Mouse (Mus musculus) small intestine, adult 2 months (tissue): Measurements from ENCODE around the gene Itch. TPM values are rescaled to one million over a fixed set of nuclear protein-coding genes. Genes with fewer than 3 reads are reported as not detected.
"Not testable (repeated sequence)": the region's sequence is repeated elsewhere in the genome, so short reads cannot be mapped to it uniquely, and the experiment has no call there.

Source experiments
- H3K27ac ChIP-seq: fragments of 200-500 bp; 2 replicates; pipeline ENCODE4 v1.5.1; 2012; ENCODE audit warnings: low read depth, low read length, control low read depth, inconsistent platforms; ENCODE audit not compliant: insufficient read depth
- H3K27me3 ChIP-seq: fragments of 200-500 bp; 2 replicates; pipeline ENCODE4 v1.6.1; 2012; ENCODE audit warnings: mild to moderate bottlenecking, moderate library complexity, low read length, inconsistent platforms; ENCODE audit not compliant: control insufficient read depth, insufficient read depth
- H3K36me3 ChIP-seq: fragments of 200-500 bp; 2 replicates; pipeline ENCODE4 v1.6.1; 2012; ENCODE audit warnings: mild to moderate bottlenecking, low read length, control low read depth, inconsistent platforms; ENCODE audit not compliant: control insufficient read depth, insufficient read depth
- H3K4me1 ChIP-seq: fragments of 200-500 bp; 2 replicates; pipeline ENCODE4 v1.6.1; 2012; ENCODE audit warnings: low read length, inconsistent platforms, mixed read lengths; ENCODE audit not compliant: control insufficient read depth, insufficient read depth, insufficient read length
- H3K4me3 ChIP-seq: fragments of 200-500 bp; 2 replicates; pipeline ENCODE4 v1.5.1; 2012; ENCODE audit warnings: low read depth, mild to moderate bottlenecking, control low read depth, inconsistent platforms, low read length, moderate library complexity
- CTCF ChIP-seq: fragments of 200-500 bp; IDR thresholded peaks from 2 replicates; pipeline ENCODE4 v1.5.1; 2012; ENCODE audit warnings: low read depth, mild to moderate bottlenecking, control low read depth, inconsistent platforms, low read length, moderate library complexity, mixed read lengths; ENCODE audit not compliant: insufficient replicate concordance, insufficient read length; ENCODE audit errors: extremely low read depth
- POLR2A ChIP-seq: fragments of 200-500 bp; IDR thresholded peaks from 2 replicates; pipeline ENCODE4 v1.6.1; 2012; ENCODE audit warnings: low read depth, mild to moderate bottlenecking, control low read depth, inconsistent platforms, low read length, moderate library complexity
- WGBS: fragments of 180-500 bp; shearing (Covaris S2); methylation state at CpG from one replicate; pipeline ENCODE4 v1.1.7; 2018; 5-methylcytosine and 5-hydroxymethylcytosine counted together
- polyA plus RNA-seq: library from polyadenylated mRNA; depleted of rRNA; stranded (reverse); fragments of >200 nt; gene quantifications from 2 replicates; pipeline ENCODE4 v1.2.3, GENCODE M21; 2012

The Itch gene
- polyA plus RNA-seq, 1 experiment = 9.6 TPM

- no peak for TF ChIP-seq CTCF
- TF ChIP-seq POLR2A = no peak
- Histone ChIP-seq H3K4me1 (peaks cover 10% of the 10 kb centered on the region; the same call in 1 of the 2 replicates), H3K27ac (no peak overlapping the region), H3K27me3 (no peaks in the 10 kb centered on the region), H3K4me3 (no peak overlapping the region), H3K36me3 (no peaks in the 10 kb centered on the region)
- WGBS = 58% methylated on average over 4 of the region's 4 CpGs
Measured at GRCm38 (mm10) chr2:155093418-155093817, 39.9 kb upstream of the Itch start.

GRCm38 (mm10) chr2:155098720-155099380, 34.5 kb upstream of the Itch start:
- H3K27me3 ChIP-seq = no peaks in the 10 kb centered on the region
- no peak for TF ChIP-seq POLR2A
- TF ChIP-seq CTCF = no peak
- peaks cover 14% of the 10 kb centered on the region; the same call in 1 of the 2 replicates for H3K4me1 ChIP-seq
- 85% methylated on average over 9 of the region's 9 CpGs for WGBS
- H3K27ac ChIP-seq = peak overlapping the region; percentile 99
- H3K4me3 ChIP-seq = no peak overlapping the region
- H3K36me3 ChIP-seq = no peaks in the 10 kb centered on the region

- Histone ChIP-seq H3K27me3 (no peaks in the 10 kb centered on the region), H3K36me3 (no peaks in the 10 kb centered on the region), H3K4me3 (no peak overlapping the region), H3K27ac (peak overlapping the region; percentile 99), H3K4me1 (peaks cover 14% of the 10 kb centered on the region; the same call in 1 of the 2 replicates)
- WGBS = 25% methylated on average over 7 of the region's 7 CpGs
- TF ChIP-seq POLR2A = no peak
Measured at GRCm38 (mm10) chr2:155099421-155099820, 33.9 kb upstream of the Itch start.

- WGBS = 37% methylated on average over 14 of the region's 14 CpGs
- Histone ChIP-seq H3K4me1 (peaks cover 14% of the 10 kb centered on the region; the same call in 1 of the 2 replicates), H3K36me3 (no peaks in the 10 kb centered on the region), H3K27me3 (no peaks in the 10 kb centered on the region), H3K4me3 (no peak overlapping the region), H3K27ac (peak overlapping the region; percentile 99)
- TF ChIP-seq CTCF (no peak), POLR2A (no peak)
Measured at GRCm38 (mm10) chr2:155099994-155100795, 33.1 kb upstream of the Itch start.

GRCm38 (mm10) chr2:155100796-155101259, 32.5 kb upstream of the Itch start:
- 20% methylated on average over 3 of the region's 3 CpGs for WGBS
- H3K4me1 ChIP-seq = peaks cover 17% of the 10 kb centered on the region; the same call in 1 of the 2 replicates
- no peaks in the 10 kb centered on the region for H3K36me3 ChIP-seq
- no peak overlapping the region for H3K4me3 ChIP-seq
- peak overlapping the region; percentile 99 for H3K27ac ChIP-seq
- TF ChIP-seq CTCF = no peak
- no peaks in the 10 kb centered on the region for H3K27me3 ChIP-seq

- no peak for TF ChIP-seq CTCF
- TF ChIP-seq POLR2A = peak; percentile 42; the same call in 1 of the 2 replicates
- 21% methylated on average over 6 of the region's 6 CpGs for WGBS
- Histone ChIP-seq H3K4me1 (peaks cover 17% of the 10 kb centered on the region; the same call in 1 of the 2 replicates), H3K27me3 (no peaks in the 10 kb centered on the region), H3K36me3 (no peaks in the 10 kb centered on the region), H3K4me3 (peak overlapping the region; percentile 61), H3K27ac (peak overlapping the region; percentile 98)
Measured at GRCm38 (mm10) chr2:155101761-155102181, 31.5 kb upstream of the Itch start.

GRCm38 (mm10) chr2:155103607-155104006, 29.7 kb upstream of the Itch start:
- H3K36me3 ChIP-seq = no peaks in the 10 kb centered on the region
- no peak for TF ChIP-seq CTCF
- H3K4me3 ChIP-seq = no peak overlapping the region
- H3K27ac ChIP-seq = peak overlapping the region; percentile 10; the same call in 1 of the 2 replicates
- H3K27me3 ChIP-seq = no peaks in the 10 kb centered on the region
- WGBS = 70% methylated on average over 6 of the region's 6 CpGs
- peaks cover 17% of the 10 kb centered on the region; the same call in 1 of the 2 replicates for H3K4me1 ChIP-seq

- H3K4me1 ChIP-seq, H3K27ac ChIP-seq, H3K36me3 ChIP-seq, H3K27me3 ChIP-seq, H3K4me3 ChIP-seq: not testable (repeated sequence)
- 82% methylated on average over 9 of the region's 9 CpGs for WGBS
Measured at GRCm38 (mm10) chr2:155107276-155107675, 26.0 kb upstream of the Itch start.
